Mouse (Mus musculus): ENCODE measurements at regions not wholly inside any gene's neighbourhood (a gene's known extent, or its start where the extent isn't known, plus 50 kb on each side); places are given as distances from the start of the nearest gene placed in this dataset.

- DNase-seq = no peak
These were observed 78.6 kb upstream of the Auts2 start for GRCm38 (mm10) chr5:132621751-132622150.

DNA sequence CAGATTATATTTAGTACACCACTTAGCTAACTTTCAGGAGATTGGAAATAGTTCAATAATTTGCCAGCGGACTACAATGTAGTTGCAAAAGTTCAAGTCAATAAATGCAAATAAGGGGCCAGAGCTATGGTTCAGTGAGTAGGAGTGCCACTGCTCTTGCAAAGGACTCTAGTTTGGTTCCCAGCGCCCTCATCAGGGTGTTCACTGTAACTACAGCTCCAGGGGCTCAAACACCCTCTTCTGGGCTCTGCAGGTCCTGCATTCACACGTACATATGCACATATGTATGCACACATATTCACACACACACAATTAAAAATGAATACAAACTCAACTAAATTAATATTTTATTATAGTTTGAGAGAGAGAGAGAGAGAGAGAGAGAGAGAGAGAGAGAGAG, 74.1 kb upstream of the Auts2 start:
- no peak for DNase-seq

DNA sequence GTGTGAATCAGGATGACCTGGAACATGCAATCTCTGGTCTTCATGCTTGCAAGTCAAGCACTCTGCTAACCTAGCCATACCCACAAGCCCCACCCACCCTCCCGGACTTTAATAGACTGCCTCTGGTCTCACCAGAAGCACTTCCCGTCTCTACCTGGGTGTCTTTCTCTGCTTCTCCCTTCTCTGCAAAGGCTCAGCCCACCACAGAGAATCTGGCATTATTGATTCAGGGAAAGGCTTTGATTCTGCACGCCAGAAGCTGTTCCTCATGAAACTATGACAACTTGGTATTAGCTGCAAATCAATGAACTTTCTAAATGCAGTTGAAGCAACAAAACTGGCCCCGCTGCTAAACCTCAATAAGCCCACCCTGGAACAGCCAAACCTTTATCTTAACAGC, 66.1 kb upstream of the Auts2 start:
- DNase-seq = no peak

DNA sequence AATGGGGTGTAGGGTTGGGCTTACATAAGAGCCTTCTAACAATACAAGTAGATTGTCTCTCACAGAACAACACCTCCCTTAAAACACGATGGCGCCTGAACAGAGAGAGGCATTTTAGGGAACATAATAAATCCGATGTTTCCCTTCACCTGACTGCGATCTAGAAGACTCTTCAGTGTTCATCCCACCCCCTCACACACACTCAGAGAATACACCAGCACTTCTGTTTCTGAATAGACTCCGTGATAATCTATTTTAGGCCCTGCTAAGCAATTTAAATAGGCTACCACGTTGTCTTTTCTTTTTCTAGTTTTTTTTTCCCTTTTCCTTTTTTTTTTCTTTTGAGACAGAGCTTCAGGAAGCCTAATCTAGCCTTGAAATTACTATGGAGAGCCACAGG, 63.1 kb upstream of the Auts2 start:
- no peak for DNase-seq

GRCm38 (mm10) chr5:132594796-132595195, 51.7 kb upstream of the Auts2 start:
- no peak for DNase-seq
